Mouse (Mus musculus): ENCODE results near the gene Rnpepl1.

- no peak for TF ChIP-seq GATA1 (IDR thresholded peaks at IDR 0.05; ENCODE audit: low read length)
- TF ChIP-seq TAL1 (IDR thresholded peaks at IDR 0.05; ENCODE audit: low read length) = no peak
These were observed 48.4 kb downstream of the Rnpepl1 start for GRCm38 (mm10) chr1:92958999-92959398.

All from erythroblast, embryonic 14.5 days (primary cell).